Mouse (Mus musculus) heart, adult 2 months (tissue): ENCODE data around the gene Trove2. TPM values are rescaled to one million over a fixed set of nuclear protein-coding genes. Genes with fewer than 3 reads are reported as not detected.

Experiments
- DNase-seq, 2 experiments: peaks; one replicate each; pipeline ENCODE4 v3.0.0; 2021
- H3K27ac ChIP-seq: fragments of 200-600 bp; 2 replicates; pipeline ENCODE4 v1.8.1; 2022
- H3K27me3 ChIP-seq: fragments of 200-500 bp; 2 replicates; pipeline ENCODE4 v1.6.1; 2012; ENCODE audit warnings: mild to moderate bottlenecking, low read length, inconsistent platforms, mixed read lengths; ENCODE audit not compliant: control insufficient read depth, insufficient read depth
- H3K36me3 ChIP-seq: fragments of 200-500 bp; 2 replicates; pipeline ENCODE4 v1.6.1; 2012; ENCODE audit warnings: low read length, inconsistent platforms; ENCODE audit not compliant: control insufficient read depth, insufficient read depth
- H3K4me1 ChIP-seq: fragments of 200-500 bp; 2 replicates; pipeline ENCODE4 v1.6.1; 2011; ENCODE audit warnings: low read length; ENCODE audit not compliant: control insufficient read depth, insufficient read depth
- H3K4me3 ChIP-seq: fragments of 200-600 bp; 2 replicates; pipeline ENCODE4 v1.8.1; 2022
- H3K79me2 ChIP-seq: fragments of 200-500 bp; replicated peaks from 2 replicates; pipeline ENCODE4 v1.6.1; 2012; ENCODE audit warnings: mild to moderate bottlenecking, inconsistent platforms, low read length, moderate library complexity, mixed read lengths; ENCODE audit not compliant: control insufficient read depth, insufficient read depth
- H3K9ac ChIP-seq: fragments of 200-500 bp; 2 replicates; pipeline ENCODE4 v1.6.1; 2012; ENCODE audit warnings: low read depth, mild to moderate bottlenecking, control low read depth, inconsistent platforms, low read length, mixed read lengths
- CTCF ChIP-seq: fragments of 200-600 bp; IDR thresholded peaks from 2 replicates; pipeline ENCODE4 v1.8.1; 2022; ENCODE audit warnings: antibody characterized with exemption, mild to moderate bottlenecking, moderate library complexity
- EP300 ChIP-seq: fragments of 200-500 bp; IDR thresholded peaks from 2 replicates; pipeline ENCODE4 v1.6.1; 2011; ENCODE audit warnings: low read depth, low read length, control low read depth; ENCODE audit not compliant: insufficient read depth
- POLR2A ChIP-seq: fragments of 200-500 bp; IDR thresholded peaks from 2 replicates; pipeline ENCODE4 v1.6.1; 2011; ENCODE audit warnings: mild to moderate bottlenecking, low read depth, low read length, control low read depth; ENCODE audit not compliant: insufficient read depth
- WGBS: fragments of 180-500 bp; shearing (Covaris S2); methylation state at CpG from one replicate; pipeline ENCODE4 v1.1.7; 2018; 5-methylcytosine and 5-hydroxymethylcytosine counted together
- intact Hi-C: fragments of 180-260 bp; cut with DNase I; formaldehyde crosslinking; loops from one replicate; pipeline ENCODE4 v1.15.1; 2025
- polyA plus RNA-seq: library from polyadenylated mRNA; depleted of rRNA; stranded (reverse); fragments of >200 nt; gene quantifications from 2 replicates; pipeline ENCODE4 v1.2.3, GENCODE M21; 2012; rRNA removed
- total RNA-seq, 2 experiments: library from RNA; stranded (reverse); gene quantifications; 2 replicates each; pipeline ENCODE4 v1.2.3; 2021

The Trove2 gene
- total and polyA plus RNA-seq, 3 experiments, result 1.7 to 9.0 (median 8.9) TPM

- intact Hi-C loops, result no loop called here
- no peaks in the 10 kb centered on the region for H3K36me3 ChIP-seq
- WGBS, result 72% methylated on average over 7 of the region's 7 CpGs
- TF ChIP-seq EP300, result no peak
- no peak for TF ChIP-seq CTCF
- no peak for TF ChIP-seq POLR2A
- no peak overlapping the region for H3K27ac ChIP-seq
- H3K4me3 ChIP-seq, result no peak overlapping the region
- H3K27me3 ChIP-seq, result no peaks in the 10 kb centered on the region
- H3K4me1 ChIP-seq, result no peaks in the 10 kb centered on the region
- H3K79me2 ChIP-seq, result no peaks in the 10 kb centered on the region
- no peak overlapping the region for H3K9ac ChIP-seq
- DNase-seq, result no peak
Measured at GRCm38 (mm10) chr1:143709966-143710626, 66.8 kb downstream of the Trove2 start.

GRCm38 (mm10) chr1:143708361-143708760, 68.5 kb downstream of the Trove2 start:
- H3K36me3 ChIP-seq, result no peaks in the 10 kb centered on the region
- no peak for TF ChIP-seq CTCF
- TF ChIP-seq EP300, result no peak
- no peak for TF ChIP-seq POLR2A
- H3K79me2 ChIP-seq, result no peaks in the 10 kb centered on the region
- DNase-seq, result no peak
- H3K4me1 ChIP-seq, result no peaks in the 10 kb centered on the region
- no peak overlapping the region for H3K9ac ChIP-seq
- H3K4me3 ChIP-seq, result no peak overlapping the region
- no peak overlapping the region for H3K27ac ChIP-seq
- H3K27me3 ChIP-seq, result no peaks in the 10 kb centered on the region
- intact Hi-C loops, result no loop called here
- 69% methylated on average over 6 of the region's 6 CpGs for WGBS

GRCm38 (mm10) chr1:143707006-143707405, 69.9 kb downstream of the Trove2 start:
- H3K9ac ChIP-seq, result no peak overlapping the region
- no peaks in the 10 kb centered on the region for H3K4me1 ChIP-seq
- no peak overlapping the region for H3K4me3 ChIP-seq
- H3K27ac ChIP-seq, result no peak overlapping the region
- no peaks in the 10 kb centered on the region for H3K27me3 ChIP-seq
- intact Hi-C loops, result no loop called here
- H3K79me2 ChIP-seq, result no peaks in the 10 kb centered on the region
- DNase-seq, result no peak
- no peak for TF ChIP-seq CTCF
- TF ChIP-seq POLR2A, result no peak
- TF ChIP-seq EP300, result no peak
- WGBS, result 48% methylated on average over 4 of the region's 4 CpGs
- H3K36me3 ChIP-seq, result no peaks in the 10 kb centered on the region

GRCm38 (mm10) chr1:143702741-143703262, 74.1 kb downstream of the Trove2 start, which contains the start of gene Cdc73:
Cdc73 (minus strand) TSS chr1:143702893.
- WGBS, result under 1% methylated on average over 71 of the region's 74 CpGs
- intact Hi-C loops, result loop anchor here (1.0 to 5.0 kb wide), 3 partner anchors 36 to 304 kb away; partner anchors contain the start of genes Trove2 and Uchl5

GRCm38 (mm10) chr1:143702141-143702740, 74.6 kb downstream of the Trove2 start:
- no peak for TF ChIP-seq CTCF
- TF ChIP-seq POLR2A, result no peak
- H3K27me3 ChIP-seq, result no peaks in the 10 kb centered on the region
- peaks cover 11% of the 10 kb centered on the region for H3K36me3 ChIP-seq
- peak overlapping the region; percentile 97 for H3K9ac ChIP-seq
- no peaks in the 10 kb centered on the region; the same call in 1 of the 2 replicates for H3K79me2 ChIP-seq
- intact Hi-C loops, result loop anchor here (1.0 to 5.0 kb wide), 3 partner anchors 37 to 305 kb away; partner anchors contain the start of genes Trove2 and Uchl5
- H3K4me1 ChIP-seq, result no peaks in the 10 kb centered on the region; the same call in 1 of the 2 replicates
- under 1% methylated on average over 45 of the region's 48 CpGs for WGBS
- peak overlapping the region; percentile 91 for H3K4me3 ChIP-seq
- H3K27ac ChIP-seq, result peak overlapping the region; percentile 90
- DNase-seq, result no peak

More at GRCm38 (mm10) chr1:143702741-143703262, 74.1 kb downstream of the Trove2 start, which contains the start of gene Cdc73:
- Histone ChIP-seq H3K27ac (peak within 1 kb of the TSS; percentile 90), H3K36me3 (peaks cover 11% of the 10 kb centered on the region), H3K4me3 (peak within 1 kb of the TSS; percentile 91), H3K79me2 (no peaks in the 10 kb centered on the region; the same call in 1 of the 2 replicates), H3K4me1 (no peaks in the 10 kb centered on the region; the same call in 1 of the 2 replicates), H3K27me3 (no peaks in the 10 kb centered on the region), H3K9ac (peak within 1 kb of the TSS; percentile 97)
- DNase-seq, result peak; percentile 95 to 96
- peak; percentile 53 for TF ChIP-seq POLR2A
- peak; percentile 72 for TF ChIP-seq CTCF
- TF ChIP-seq EP300, result no peak

- H3K79me2 ChIP-seq, result no peaks in the 10 kb centered on the region; the same call in 1 of the 2 replicates
- DNase-seq, result no peak
- no peak for TF ChIP-seq EP300
- no peak for TF ChIP-seq POLR2A
- TF ChIP-seq CTCF, result no peak
- intact Hi-C loops, result loop anchor here (1.0 to 5.0 kb wide), 3 partner anchors 38 to 306 kb away; partner anchors contain the start of genes Trove2 and Uchl5
- H3K27ac ChIP-seq, result peak overlapping the region; percentile 90
- H3K4me1 ChIP-seq, result no peaks in the 10 kb centered on the region; the same call in 1 of the 2 replicates
- H3K27me3 ChIP-seq, result no peaks in the 10 kb centered on the region
- peak overlapping the region; percentile 91 for H3K4me3 ChIP-seq
- peaks cover 14% of the 10 kb centered on the region for H3K36me3 ChIP-seq
- peak overlapping the region; percentile 97 for H3K9ac ChIP-seq
- WGBS, result 0% methylated on average over 13 of the region's 13 CpGs
Measured at GRCm38 (mm10) chr1:143701736-143702135, 75.1 kb downstream of the Trove2 start.

Other genes with a start within 250 kb of the Trove2 start
- gene B3galt2, start 136.4 kb downstream of the Trove2 start, total RNA-seq, result 1 to 10 TPM; 1.8 to 3.1 TPM
- 0.98 and 2.0 TPM in 2 replicates for gene B3galt2, start 136.4 kb downstream of the Trove2 start, polyA plus RNA-seq
- 10 to 100 TPM; 49.2 to 57.9 TPM for gene Cdc73, start 74.2 kb downstream of the Trove2 start, total RNA-seq
- 2.8 and 7.6 TPM in 2 replicates for gene Cdc73, start 74.2 kb downstream of the Trove2 start, polyA plus RNA-seq
- gene Glrx2, start 60.7 kb downstream of the Trove2 start, total RNA-seq, result 10 to 100 TPM; 68.6 to 77.1 TPM
- gene Glrx2, start 60.7 kb downstream of the Trove2 start, polyA plus RNA-seq, result 18.2 and 33.0 TPM in 2 replicates
- 10 to 100 TPM; 18.6 to 19.3 TPM for gene Uchl5, start 204 bp upstream of the Trove2 start, total RNA-seq
- 3.4 and 5.1 TPM in 2 replicates for gene Uchl5, start 204 bp upstream of the Trove2 start, polyA plus RNA-seq
- gene Rgs2, start 227.1 kb upstream of the Trove2 start, total RNA-seq, result 10 to 100 TPM; 43.7 to 59.2 TPM
- gene Rgs2, start 227.1 kb upstream of the Trove2 start, polyA plus RNA-seq, result 7.7 and 18.4 TPM in 2 replicates